Mouse (Mus musculus): ENCODE measurements at regions not wholly inside any gene's neighbourhood (a gene's known extent, or its start where the extent isn't known, plus 50 kb on each side); places are given as distances from the start of the nearest gene placed in this dataset.

- DNase-seq = no peak
These were observed 50.2 kb upstream of the Bod1 start for GRCm38 (mm10) chr11:31721908-31722307.

- no peak for DNase-seq
These were observed 52.8 kb upstream of the Bod1 start for GRCm38 (mm10) chr11:31724506-31724905.

- DNase-seq = no peak
These were observed 54.4 kb upstream of the Bod1 start for GRCm38 (mm10) chr11:31725936-31726647.

GRCm38 (mm10) chr11:31727289-31727688 lies 55.6 kb upstream of the Bod1 start:
- DNase-seq = no peak

GRCm38 (mm10) chr11:31729728-31730127 lies 58.0 kb upstream of the Bod1 start:
- DNase-seq = peak; percentile 47 to 52

GRCm38 (mm10) chr11:31730181-31730580 lies 58.5 kb upstream of the Bod1 start:
- no peak for DNase-seq

GRCm38 (mm10) chr11:31730680-31731079 lies 59.0 kb upstream of the Bod1 start:
- DNase-seq = no peak

- DNase-seq = no peak
These were observed 59.8 kb upstream of the Bod1 start for GRCm38 (mm10) chr11:31731459-31731858.

GRCm38 (mm10) chr11:31732342-31732741 lies 60.7 kb upstream of the Bod1 start:
- DNase-seq = no peak

- no peak for DNase-seq
These were observed 61.3 kb upstream of the Bod1 start for GRCm38 (mm10) chr11:31732958-31733357.

GRCm38 (mm10) chr11:31734091-31734490 lies 62.4 kb upstream of the Bod1 start:
- DNase-seq = peak; percentile 38 to 48

- no peak for DNase-seq
These were observed 63.6 kb upstream of the Bod1 start for GRCm38 (mm10) chr11:31735257-31735656.

GRCm38 (mm10) chr11:31736086-31736485 lies 64.4 kb upstream of the Bod1 start:
- no peak for DNase-seq

- DNase-seq = no peak
These were observed 64.9 kb upstream of the Bod1 start for GRCm38 (mm10) chr11:31736556-31737089.

GRCm38 (mm10) chr11:31738148-31739021 lies 66.7 kb upstream of the Bod1 start:
- DNase-seq = peak in 1 of 2 experiments; percentile 34

GRCm38 (mm10) chr11:31740409-31740808 lies 68.7 kb upstream of the Bod1 start:
- no peak for DNase-seq

GRCm38 (mm10) chr11:31742160-31742559 lies 70.5 kb upstream of the Bod1 start:
- DNase-seq = no peak

GRCm38 (mm10) chr11:31744076-31744785 lies 72.5 kb upstream of the Bod1 start:
- DNase-seq = no peak

GRCm38 (mm10) chr11:31745028-31745865 lies 73.6 kb upstream of the Bod1 start:
- no peak for DNase-seq

GRCm38 (mm10) chr11:31745866-31746248 lies 74.2 kb upstream of the Bod1 start:
- no peak for DNase-seq

GRCm38 (mm10) chr11:31746488-31746887 lies 74.8 kb upstream of the Bod1 start:
- no peak for DNase-seq

- no peak for DNase-seq
These were observed 75.3 kb upstream of the Bod1 start for GRCm38 (mm10) chr11:31746939-31747338.
